Comparison of ENCODE assay signal across 8 mouse cellular contexts in genomic region chr11:102739278-102739966, GRCm38 (mm10). TPM values are rescaled to one million over a fixed set of nuclear protein-coding genes. Genes with fewer than 3 reads are reported as not detected.
DNase-seq lines count a peak whose midpoint lies in the region; ATAC-seq and TF ChIP-seq lines count a peak whose summit lies in the region.

No protein-coding gene starts in this region.

- ATAC-seq in activated CD4-positive, CD25-positive, alpha-beta regulatory T cell, adult 4 months = peak; percentile 43
- ATAC-seq in hematopoietic stem cell, adult 5-6 weeks (replicated peaks in 1 of 2; ENCODE audit: insufficient read depth in 1 of 2, low FRiP score in 2 of 2, low TSS enrichment in 1 of 2, low read depth in 1 of 2, poor library complexity in 2 of 2, severe bottlenecking in 2 of 2) = peak; percentile 67 to 80
- ATAC-seq in lung, postnatal 0 days = 0 out of 2 replicates have a peak, but pooled peaks have one; percentile 12

- no peaks in the 10 kb centered on the region for H3K4me1 ChIP-seq in lung, postnatal 0 days (ENCODE audit: insufficient read depth, low read depth, low read length)

- no peak for TF ChIP-seq EP300 in lung, postnatal 0 days (IDR thresholded peaks at IDR 0.05)

- H3K27me3 ChIP-seq in lung, postnatal 0 days (replicated peaks; ENCODE audit: insufficient read depth, low read length) = no peaks in the 10 kb centered on the region

- 9% methylated on average over 20 of the region's 20 CpGs for WGBS in lung, postnatal 0 days

- no peaks in the 10 kb centered on the region for H3K36me3 ChIP-seq in lung, postnatal 0 days (ENCODE audit: insufficient read depth, low read length)

- peak; percentile 73 for TF ChIP-seq CTCF in lung, postnatal 0 days (IDR thresholded peaks at IDR 0.05)

- peak overlapping the region; percentile 42 for H3K4me2 ChIP-seq in lung, postnatal 0 days (replicated peaks; ENCODE audit: low read depth, low read length)

- peak; percentile 74 for DNase-seq in CD4-positive helper T cell, adult 2 months (ENCODE audit: low read depth, low spot score)
- DNase-seq in embryo, embryonic 9.5 days (ENCODE audit: extremely low spot score) = peak; percentile 66
- peak; percentile 77 for DNase-seq in layer of hippocampus, adult 9-11 months
- DNase-seq in lung, postnatal 0 days (ENCODE audit: low spot score) = peak; percentile 64
- DNase-seq in retina, postnatal 1 day = peak; percentile 91
- DNase-seq in urinary bladder, postnatal 4 days (ENCODE audit: low spot score in 2 of 2) = no peak

- no peaks in the 10 kb centered on the region for H3K9me3 ChIP-seq in lung, postnatal 0 days (ENCODE audit: low read length)

- no peak overlapping the region for H3K4me3 ChIP-seq in lung, postnatal 0 days (ENCODE audit: low read depth, low read length)

- H3K9ac ChIP-seq in lung, postnatal 0 days (replicated peaks; ENCODE audit: low read depth) = no peak overlapping the region

- no peak overlapping the region for H3K27ac ChIP-seq in lung, postnatal 0 days (ENCODE audit: low read length)

RNA-seq across cellular contexts. Expression of gene Adam11, which starts 21.8 kb away (rescaled TPM):
- not detected for polyA plus RNA-seq in activated CD4-positive, CD25-positive, alpha-beta regulatory T cell, adult 4 months (2017; shearing (Covaris generic))
- 3.5 and 4.1 TPM in 2 replicates for total RNA-seq in hematopoietic stem cell, adult 5-6 weeks (2017)
- 0.78 and 1.8 TPM in 2 replicates for polyA plus RNA-seq in lung, postnatal 0 days (2015; fragmentation: Nextera tagmentation; extraction: Ambion mirVana)

RNA-seq across cellular contexts. Expression of gene Ccdc43, which starts 41.8 kb away (rescaled TPM):
- 10 to 100 TPM; 36.5 to 37.9 TPM for polyA plus RNA-seq in activated CD4-positive, CD25-positive, alpha-beta regulatory T cell, adult 4 months (2017; shearing (Covaris generic))
- 46.5 and 51.1 TPM in 2 replicates for total RNA-seq in hematopoietic stem cell, adult 5-6 weeks (2017)
- polyA plus RNA-seq in lung, postnatal 0 days (2015; fragmentation: Nextera tagmentation; extraction: Ambion mirVana) = 20.4 and 22.8 TPM in 2 replicates

Comparison
In these comparisons a context has a peak if more than half of its experiments do, and no peak if none do; other contexts are left out.
1. DNase-seq: peak in CD4-positive helper T cell, adult 2 months (single experiment), embryo, embryonic 9.5 days (single experiment), layer of hippocampus, adult 9-11 months (single experiment), lung, postnatal 0 days (single experiment) and retina, postnatal 1 day (single experiment); none in urinary bladder, postnatal 4 days (0 of 2).
2. ATAC-seq: peak in every context shown above with its lines; median percentile 74 in hematopoietic stem cell, adult 5-6 weeks; 43 in activated CD4-positive, CD25-positive, alpha-beta regulatory T cell, adult 4 months; 12 in lung, postnatal 0 days.